Mouse (Mus musculus): ENCODE data around the gene Drap1.

DNA sequence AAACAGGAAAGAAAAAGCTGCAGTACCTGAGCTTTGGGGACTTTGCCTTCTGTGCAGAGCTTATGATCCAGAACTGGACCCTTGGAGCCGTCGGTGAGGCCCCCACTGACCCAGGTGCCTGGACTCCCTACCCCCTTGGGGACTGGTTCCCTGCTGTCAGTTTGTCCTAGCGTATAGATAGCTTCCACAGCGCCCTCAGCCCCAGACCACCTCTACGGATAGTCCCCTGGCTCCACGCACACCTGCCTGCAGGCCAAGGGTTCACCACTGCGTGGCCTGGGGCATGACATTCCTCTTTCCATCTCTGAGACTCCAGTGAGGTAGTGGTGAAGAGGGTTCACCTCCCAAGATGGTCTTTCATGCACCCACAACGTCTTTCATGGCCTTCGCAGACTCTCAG, 38.4 kb upstream of the Drap1 start:
- TF ChIP-seq CTCF (IDR thresholded peaks at IDR 0.05; ENCODE audit: insufficient read depth, low read depth, low read length) (no peak), POLR2A (IDR thresholded peaks at IDR 0.05; ENCODE audit: insufficient read depth, low read depth, low read length) (no peak)

Measured in olfactory bulb, adult 2 months (tissue).